Mouse (Mus musculus) embryonic stem cell, embryonic (primary cell): ENCODE data around the gene Chst7.

Experiments used
- CTCF ChIA-PET, 4 experiments: fragments of 300-600 bp in 2 of 4; fragments of 350-600 bp in 2 of 4; sonication (Branson Sonifier 250); formaldehyde crosslinking; loops; one replicate each; lab custom pipeline; 2022; ENCODE audit warnings: inconsistent platforms in 2 of 4; lab: Charles Lee
- POLR2A ChIA-PET, 4 experiments: fragments of 300-600 bp in 2 of 4; fragments of 350-600 bp in 2 of 4; sonication (Branson Sonifier 250); formaldehyde crosslinking; loops; one replicate each; lab custom pipeline; 2022; ENCODE audit warnings: antibody characterized with exemption in 4 of 4, inconsistent platforms in 1 of 4; lab: Charles Lee

Gene Chst7

GRCm38 (mm10) chrX:20059381-20059971, at the start of gene Chst7:
TSS of gene Chst7 (plus strand) at chrX:20059560.
- POLR2A ChIA-PET: interaction anchor here in 2 of 4 experiments (0.5 to 0.9 kb wide), 2 partner anchors 48 to 233 kb away, joined by 3 to 4 read pairs; partner anchors contain the start of gene Slc9a7 (in 1 of the 2)
- CTCF ChIA-PET: interaction anchor here in 1 of 4 experiments (1.3 kb wide), 1 partner anchor 822 kb away, joined by 3 read pairs; no protein-coding TSS in a partner anchor

GRCm38 (mm10) chrX:20012211-20012610, 47.1 kb upstream of the Chst7 start:
- POLR2A ChIA-PET: interaction anchor here in 1 of 4 experiments (1.1 kb wide), 1 partner anchor 47 kb away, joined by 3 read pairs; no protein-coding TSS in a partner anchor

GRCm38 (mm10) chrX:20020942-20021341, 38.4 kb upstream of the Chst7 start:
- POLR2A ChIA-PET: interaction anchor here in 1 of 4 experiments (0.6 kb wide), 1 partner anchor 567 kb away, joined by 3 read pairs; no protein-coding TSS in a partner anchor
- CTCF ChIA-PET: interaction anchor here in 1 of 4 experiments (0.9 kb wide), 1 partner anchor 137 kb away, joined by 6 read pairs; no protein-coding TSS in a partner anchor

More at GRCm38 (mm10) chrX:20012211-20012610, 47.1 kb upstream of the Chst7 start:
- CTCF ChIA-PET: no interaction called here

GRCm38 (mm10) chrX:20060096-20060768, 872 bp downstream of the Chst7 start:
- CTCF ChIA-PET: no interaction called here
- POLR2A ChIA-PET: no interaction called here

GRCm38 (mm10) chrX:20060769-20061315, 1.5 kb downstream of the Chst7 start:
- ChIA-PET CTCF (no interaction called here), POLR2A (no interaction called here)

- CTCF ChIA-PET: no interaction called here
- POLR2A ChIA-PET: no interaction called here
Measured at GRCm38 (mm10) chrX:20061764-20062480, 2.6 kb downstream of the Chst7 start.

- CTCF ChIA-PET: interaction anchor here in 1 of 4 experiments (0.6 kb wide), 1 partner anchor 775 kb away, joined by 4 read pairs; no protein-coding TSS in a partner anchor
- POLR2A ChIA-PET: interaction anchor here in 1 of 4 experiments (0.6 kb wide), 1 partner anchor 890 kb away, joined by 4 read pairs; no protein-coding TSS in a partner anchor
Measured at GRCm38 (mm10) chrX:20066636-20067035, 7.3 kb downstream of the Chst7 start.

GRCm38 (mm10) chrX:20070196-20070595, 10.8 kb downstream of the Chst7 start:
- CTCF ChIA-PET: no interaction called here

GRCm38 (mm10) chrX:20117717-20118116, 58.4 kb downstream of the Chst7 start:
- ChIA-PET POLR2A (no interaction called here), CTCF (no interaction called here)

More at GRCm38 (mm10) chrX:20070196-20070595, 10.8 kb downstream of the Chst7 start:
- POLR2A ChIA-PET: no interaction called here

- ChIA-PET CTCF (interaction anchor here in 1 of 4 experiments (0.6 kb wide), 1 partner anchor 663 kb away, joined by 3 read pairs; no protein-coding TSS in a partner anchor), POLR2A (no interaction called here)
Measured at GRCm38 (mm10) chrX:20125481-20125880, 66.1 kb downstream of the Chst7 start.

- ChIA-PET CTCF (no interaction called here), POLR2A (no interaction called here)
Measured at GRCm38 (mm10) chrX:20128951-20129350, 69.6 kb downstream of the Chst7 start.

- POLR2A ChIA-PET: no interaction called here
Measured at GRCm38 (mm10) chrX:20129466-20129865, 70.1 kb downstream of the Chst7 start.

More at GRCm38 (mm10) chrX:20129466-20129865, 70.1 kb downstream of the Chst7 start:
- CTCF ChIA-PET: no interaction called here
